Mouse (Mus musculus) C2C12 (cell line): ENCODE results near the gene AA986860. TPM values are rescaled to one million over a fixed set of nuclear protein-coding genes. Genes with fewer than 3 reads are reported as not detected.

Source experiments
- H3K27me3 ChIP-seq: one replicate; pipeline ENCODE4 v1.6.1; 2011; ENCODE audit not compliant: control insufficient read depth, insufficient read depth, insufficient read length
- H3K36me3 ChIP-seq: one replicate; pipeline ENCODE4 v1.6.1; 2011; ENCODE audit not compliant: control insufficient read depth, insufficient read depth
- H3K4me3 ChIP-seq: one replicate; pipeline ENCODE4 v1.5.1; 2011; ENCODE audit warnings: mild to moderate bottlenecking, control low read depth; ENCODE audit not compliant: poor library complexity, insufficient read depth, severe bottlenecking
- H3K79me2 ChIP-seq: one replicate; pipeline ENCODE4 v1.6.1; 2011; ENCODE audit not compliant: control insufficient read depth, insufficient read depth
- H3K79me3 ChIP-seq: one replicate; pipeline ENCODE4 v1.6.1; 2011; ENCODE audit warnings: low read depth, control low read depth
- H3ac ChIP-seq: one replicate; pipeline ENCODE3; 2011; ENCODE audit warnings: low read depth; ENCODE audit not compliant: control insufficient read depth, insufficient read length
- CEBPB ChIP-seq: IDR thresholded peaks from one replicate; pipeline ENCODE4 v1.6.1; 2011; ENCODE audit warnings: low read depth, mild to moderate bottlenecking, control low read depth, moderate library complexity
- CTCF ChIP-seq: IDR thresholded peaks from one replicate; pipeline ENCODE4 v1.5.1; 2011; ENCODE audit not compliant: control insufficient read depth, insufficient read depth, insufficient read length
- FOSL1 ChIP-seq: IDR thresholded peaks from one replicate; pipeline ENCODE4 v1.8.0; 2011; ENCODE audit warnings: mild to moderate bottlenecking, low read length; ENCODE audit not compliant: poor library complexity, insufficient read depth, severe bottlenecking
- MAX ChIP-seq: IDR thresholded peaks from one replicate; pipeline ENCODE4 v1.6.1; 2011; ENCODE audit warnings: mild to moderate bottlenecking, control low read depth
- MYOD1 ChIP-seq: IDR thresholded peaks from one replicate; pipeline ENCODE4 v1.6.1; 2011; ENCODE audit warnings: low read depth; ENCODE audit not compliant: control insufficient read depth, insufficient read length
- MYOG ChIP-seq: IDR thresholded peaks from one replicate; pipeline ENCODE4 v1.6.1; 2011; ENCODE audit not compliant: control insufficient read depth, insufficient read length; ENCODE audit errors: extremely low read depth
- USF1 ChIP-seq: IDR thresholded peaks from one replicate; pipeline ENCODE4 v1.6.1; 2011; ENCODE audit warnings: low read depth, mild to moderate bottlenecking, control low read depth, moderate library complexity
- polyA plus RNA-seq: library from polyadenylated mRNA; unstranded; fragments of >200 nt; fragmentation: generic; extraction: Trizol; gene quantifications from one replicate; pipeline ENCODE4 v1.2.1, GENCODE M21; 2012; ENCODE audit warnings: missing spikeins

Gene AA986860
- polyA plus RNA-seq, 1 experiment = 0.88 TPM

GRCm38 (mm10) chr1:130775234-130775633 is 43.5 kb downstream of the AA986860 start:
- no peaks in the 10 kb centered on the region for H3K79me3 ChIP-seq
- peaks cover 8% of the 10 kb centered on the region for H3K27me3 ChIP-seq
- H3K79me2 ChIP-seq = no peaks in the 10 kb centered on the region
- no peak overlapping the region for H3ac ChIP-seq
- no peaks in the 10 kb centered on the region for H3K36me3 ChIP-seq
- TF ChIP-seq FOSL1 = no peak
- TF ChIP-seq CTCF = no peak
- no peak for TF ChIP-seq USF1
- no peak for TF ChIP-seq MYOG
- TF ChIP-seq CEBPB = no peak
- H3K4me3 ChIP-seq = no peak overlapping the region

- Histone ChIP-seq H3K79me3 (no peaks in the 10 kb centered on the region), H3K27me3 (peaks cover 8% of the 10 kb centered on the region), H3K4me3 (no peak overlapping the region), H3K79me2 (no peaks in the 10 kb centered on the region), H3ac (no peak overlapping the region), H3K36me3 (no peaks in the 10 kb centered on the region)
- TF ChIP-seq MYOD1 (no peak), FOSL1 (no peak), CEBPB (no peak), MYOG (no peak), USF1 (no peak), CTCF (no peak), MAX (no peak)
Measured at GRCm38 (mm10) chr1:130775691-130776331, 44.0 kb downstream of the AA986860 start.

- no peaks in the 10 kb centered on the region for H3K79me3 ChIP-seq
- H3K79me2 ChIP-seq = no peaks in the 10 kb centered on the region
- H3ac ChIP-seq = no peak overlapping the region
- no peak overlapping the region for H3K4me3 ChIP-seq
- no peak for TF ChIP-seq CEBPB
- TF ChIP-seq MYOG = no peak
- no peak for TF ChIP-seq USF1
- TF ChIP-seq CTCF = no peak
- TF ChIP-seq FOSL1 = no peak
- no peak for TF ChIP-seq MYOD1
- no peak for TF ChIP-seq MAX
- H3K36me3 ChIP-seq = no peaks in the 10 kb centered on the region
- peaks cover 8% of the 10 kb centered on the region for H3K27me3 ChIP-seq
Measured at GRCm38 (mm10) chr1:130776645-130777044, 44.9 kb downstream of the AA986860 start.

DNA sequence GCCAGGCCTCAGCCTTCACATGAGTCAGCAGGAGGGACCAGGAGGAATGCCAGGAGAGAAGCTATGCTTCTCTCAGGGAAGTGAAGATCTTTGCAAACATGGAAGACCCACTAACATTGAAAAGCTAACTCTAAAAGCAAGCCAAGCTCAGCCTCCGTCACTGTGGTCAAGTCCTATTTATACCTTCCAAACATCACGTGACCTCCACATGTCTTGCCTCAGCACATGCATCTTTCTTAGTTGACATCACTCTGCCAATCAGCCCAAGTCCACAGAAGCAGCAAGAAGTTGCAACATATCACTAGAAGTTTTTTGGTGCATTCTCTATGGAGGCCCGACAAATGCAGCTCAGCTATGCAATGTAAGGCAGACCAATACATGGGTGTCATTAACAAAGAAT is 48.1 kb downstream of the AA986860 start:
- no peak overlapping the region for H3ac ChIP-seq
- no peaks in the 10 kb centered on the region for H3K36me3 ChIP-seq
- no peak for TF ChIP-seq MAX
- TF ChIP-seq CEBPB = no peak
- no peak for TF ChIP-seq FOSL1
- no peak for TF ChIP-seq CTCF
- no peak for TF ChIP-seq MYOD1
- TF ChIP-seq MYOG = no peak
- TF ChIP-seq USF1 = no peak
- peaks cover 11% of the 10 kb centered on the region for H3K27me3 ChIP-seq
- no peak overlapping the region for H3K4me3 ChIP-seq
- H3K79me3 ChIP-seq = no peaks in the 10 kb centered on the region
- H3K79me2 ChIP-seq = no peaks in the 10 kb centered on the region

GRCm38 (mm10) chr1:130784054-130784453 is 52.3 kb downstream of the AA986860 start:
- Histone ChIP-seq H3K4me3 (no peak overlapping the region), H3K79me3 (no peaks in the 10 kb centered on the region), H3K27me3 (peaks cover 8% of the 10 kb centered on the region), H3ac (no peak overlapping the region), H3K79me2 (no peaks in the 10 kb centered on the region), H3K36me3 (no peaks in the 10 kb centered on the region)
- TF ChIP-seq CTCF = no peak
- TF ChIP-seq MYOG = no peak
- no peak for TF ChIP-seq CEBPB
- TF ChIP-seq MAX = no peak
- TF ChIP-seq FOSL1 = no peak
- TF ChIP-seq MYOD1 = no peak
- TF ChIP-seq USF1 = no peak

- H3K36me3 ChIP-seq = no peaks in the 10 kb centered on the region
- H3K4me3 ChIP-seq = no peak overlapping the region
- no peak overlapping the region for H3ac ChIP-seq
- no peak for TF ChIP-seq FOSL1
- TF ChIP-seq CEBPB = no peak
- no peak for TF ChIP-seq MAX
- TF ChIP-seq MYOD1 = no peak
- no peak for TF ChIP-seq MYOG
- no peak for TF ChIP-seq USF1
- TF ChIP-seq CTCF = no peak
- no peaks in the 10 kb centered on the region for H3K79me3 ChIP-seq
- H3K27me3 ChIP-seq = peaks cover 4% of the 10 kb centered on the region
- H3K79me2 ChIP-seq = no peaks in the 10 kb centered on the region
Measured at GRCm38 (mm10) chr1:130787001-130787400, 55.2 kb downstream of the AA986860 start.
